Mouse (Mus musculus): ENCODE data around the gene A2ml1.

Gene A2ml1

GRCm38 (mm10) chr6:128549463-128550452 lies 31.6 kb downstream of the A2ml1 start:
- no peak for DNase-seq

DNA sequence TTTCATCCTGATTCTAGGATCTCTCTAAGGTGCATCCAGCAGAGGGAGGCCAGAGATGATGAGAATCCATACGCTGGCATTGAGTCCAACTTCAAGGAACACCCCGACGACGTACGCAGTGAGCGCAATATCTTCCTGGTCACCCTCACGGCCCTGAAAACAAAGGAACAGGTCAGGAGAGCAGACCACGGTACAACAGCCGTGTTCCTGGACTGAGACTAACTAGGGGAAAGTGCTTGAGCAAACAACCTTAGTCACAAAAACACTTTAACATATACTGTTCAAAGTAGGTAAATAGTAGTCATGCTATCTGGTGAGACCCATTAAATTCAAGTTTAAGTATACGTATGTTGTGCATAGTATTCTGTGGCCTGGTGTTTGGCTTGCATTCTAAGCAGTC lies 32.9 kb downstream of the A2ml1 start:
- DNase-seq: no peak

- no peak for DNase-seq
Observed at GRCm38 (mm10) chr6:128545402-128545801, 36.0 kb downstream of the A2ml1 start.

GRCm38 (mm10) chr6:128543226-128543625 lies 38.2 kb downstream of the A2ml1 start:
- DNase-seq: no peak

GRCm38 (mm10) chr6:128535250-128535649 lies 46.2 kb downstream of the A2ml1 start:
- no peak for DNase-seq

GRCm38 (mm10) chr6:128533296-128533695 lies 48.1 kb downstream of the A2ml1 start:
- no peak for DNase-seq

GRCm38 (mm10) chr6:128532701-128533100 lies 48.7 kb downstream of the A2ml1 start:
- DNase-seq: no peak

DNA sequence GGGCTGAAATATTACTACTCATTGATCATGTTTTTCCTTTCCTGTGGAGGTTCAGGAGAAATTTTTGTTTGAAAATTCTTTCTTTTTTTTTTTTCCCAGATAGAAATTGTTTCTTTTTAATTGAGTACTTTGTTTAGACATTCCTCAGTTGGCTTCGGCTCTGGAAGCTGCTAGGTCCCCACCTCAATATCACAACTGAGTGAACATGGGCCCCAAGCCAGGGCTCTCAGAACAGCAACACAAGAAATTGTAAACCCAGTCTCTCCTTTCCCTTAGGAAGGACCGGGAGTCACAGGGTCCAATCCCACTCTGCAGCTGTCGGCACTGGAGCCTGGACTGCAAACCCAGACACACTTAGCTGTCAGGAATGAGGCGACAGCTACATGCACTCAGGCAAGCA lies 52.9 kb downstream of the A2ml1 start:
- no peak for DNase-seq

- no peak for DNase-seq
Observed at GRCm38 (mm10) chr6:128527110-128527509, 54.3 kb downstream of the A2ml1 start.

- DNase-seq: no peak
Observed at GRCm38 (mm10) chr6:128526601-128527000, 54.8 kb downstream of the A2ml1 start, which contains the start of gene Pzp. Pzp (minus strand) TSS chr6:128526720.

GRCm38 (mm10) chr6:128525801-128526200 lies 55.6 kb downstream of the A2ml1 start:
- DNase-seq: no peak

DNA sequence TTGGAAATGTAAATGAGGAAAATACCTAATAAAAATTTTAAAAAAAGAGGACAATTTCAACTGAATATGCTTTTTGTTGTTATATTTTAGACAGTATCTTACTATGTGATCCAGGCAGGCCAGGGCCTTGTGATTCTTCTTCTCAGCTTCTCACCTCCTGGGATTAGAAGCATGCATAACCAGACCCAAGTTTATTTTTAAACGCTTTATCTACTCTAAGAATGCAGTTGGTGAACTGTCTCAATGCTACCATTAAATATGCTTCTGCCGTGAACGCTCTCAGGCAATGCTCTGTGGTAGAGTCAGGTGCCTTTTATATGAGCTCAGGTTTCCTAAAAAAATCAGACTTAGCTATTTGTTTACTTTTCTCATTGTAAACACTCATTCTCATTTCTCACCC lies 58.0 kb downstream of the A2ml1 start:
- DNase-seq: no peak

- no peak for DNase-seq
Observed at GRCm38 (mm10) chr6:128519159-128519558, 62.2 kb downstream of the A2ml1 start.

DNA sequence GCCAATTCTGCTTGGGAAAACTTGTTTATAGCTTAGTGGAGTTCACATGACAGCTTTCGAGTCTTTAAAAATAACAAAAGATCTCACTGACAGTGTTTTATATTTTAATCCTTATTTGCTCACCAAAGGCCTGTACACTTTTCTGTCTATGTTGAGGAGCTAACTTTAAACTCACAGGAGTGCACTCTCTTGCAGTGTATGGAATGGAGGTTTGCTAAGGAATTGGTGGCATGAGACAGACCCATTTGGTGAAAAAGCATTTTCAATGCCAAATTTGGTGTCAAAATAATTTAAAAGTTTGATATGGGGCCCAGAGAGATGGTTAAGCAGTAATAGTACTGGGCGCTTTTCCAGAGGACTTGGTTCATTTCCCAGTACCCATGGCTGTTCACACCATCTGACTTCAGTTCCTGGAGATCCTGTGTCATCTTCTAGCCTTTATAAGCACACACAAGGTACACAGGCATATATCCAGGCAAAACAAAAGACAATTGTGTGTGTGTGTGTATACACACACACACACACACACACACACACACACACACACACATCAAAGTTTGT lies 75.7 kb downstream of the A2ml1 start:
- no peak for DNase-seq

DNA sequence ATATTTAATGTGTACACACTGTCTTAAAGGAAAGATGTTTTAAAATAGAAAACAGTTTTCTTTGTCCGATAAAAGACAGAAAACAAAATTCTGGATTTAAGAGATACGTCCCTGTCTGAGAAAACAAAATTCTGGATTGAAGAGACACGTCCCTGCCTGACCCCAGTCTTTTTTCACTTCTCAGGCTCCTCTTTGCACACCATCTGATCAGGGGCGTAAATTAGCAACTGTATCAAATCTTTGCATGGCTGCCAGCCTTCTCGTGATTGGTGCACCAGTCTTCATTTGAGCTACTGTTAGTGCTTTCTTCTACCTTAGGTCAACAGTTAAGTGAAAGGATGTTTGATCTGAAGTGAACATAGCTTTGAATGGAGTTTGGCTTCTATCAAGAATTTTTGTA lies 76.7 kb downstream of the A2ml1 start:
- no peak for DNase-seq

GRCm38 (mm10) chr6:128495346-128495745 lies 86.1 kb downstream of the A2ml1 start:
- no peak for DNase-seq

DNA sequence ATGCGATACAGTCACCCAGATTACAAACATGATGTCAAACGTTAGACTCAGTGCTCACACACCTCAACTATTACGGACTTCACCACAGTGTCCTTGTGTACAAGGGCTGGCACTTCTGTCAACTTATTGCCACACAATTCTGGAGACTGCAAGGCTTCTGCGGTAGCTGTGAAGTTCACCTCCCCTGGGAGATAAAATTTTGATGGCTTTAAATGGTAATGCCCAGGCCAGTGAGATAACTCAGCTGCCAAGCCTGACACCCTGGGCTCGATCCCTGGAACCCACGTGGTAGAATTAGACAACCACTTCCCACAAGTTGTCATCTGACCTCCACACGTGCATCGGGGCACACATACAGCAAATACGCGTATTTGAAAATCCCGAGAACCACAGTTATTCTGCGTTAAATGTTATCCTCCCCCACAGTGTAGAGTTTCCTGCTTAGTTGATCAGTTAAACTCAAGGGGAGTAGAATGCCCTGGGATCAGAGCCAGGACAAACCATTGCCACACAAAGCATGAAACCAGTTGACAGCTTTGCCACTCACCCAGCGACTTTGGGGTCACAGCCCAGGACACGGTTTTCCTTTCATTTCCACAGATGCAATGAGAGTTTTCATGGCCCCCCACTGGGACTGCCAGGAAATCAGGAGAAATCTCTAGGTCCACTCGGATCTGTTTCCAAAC lies 86.6 kb downstream of the A2ml1 start:
- DNase-seq: no peak

- no peak for DNase-seq
Observed at GRCm38 (mm10) chr6:128491916-128492315, 89.5 kb downstream of the A2ml1 start.

- DNase-seq: no peak
Observed at GRCm38 (mm10) chr6:128490141-128490540, 91.3 kb downstream of the A2ml1 start.

Data from cerebellum, adult 9-11 months (tissue).